Mouse (Mus musculus) C2C12 (cell line): ENCODE results near the gene Pelp1. TPM values are rescaled to one million over a fixed set of nuclear protein-coding genes. Genes with fewer than 3 reads are reported as not detected.

Source experiments
- H3K27me3 ChIP-seq: one replicate; pipeline ENCODE4 v1.6.1; 2011; ENCODE audit not compliant: control insufficient read depth, insufficient read depth, insufficient read length
- H3K36me3 ChIP-seq: one replicate; pipeline ENCODE4 v1.6.1; 2011; ENCODE audit not compliant: control insufficient read depth, insufficient read depth
- H3K4me3 ChIP-seq: one replicate; pipeline ENCODE4 v1.5.1; 2011; ENCODE audit warnings: mild to moderate bottlenecking, control low read depth; ENCODE audit not compliant: poor library complexity, insufficient read depth, severe bottlenecking
- H3K79me2 ChIP-seq: one replicate; pipeline ENCODE4 v1.6.1; 2011; ENCODE audit not compliant: control insufficient read depth, insufficient read depth
- H3K79me3 ChIP-seq: one replicate; pipeline ENCODE4 v1.6.1; 2011; ENCODE audit warnings: low read depth, control low read depth
- H3ac ChIP-seq: one replicate; pipeline ENCODE3; 2011; ENCODE audit warnings: low read depth; ENCODE audit not compliant: control insufficient read depth, insufficient read length
- CEBPB ChIP-seq: IDR thresholded peaks from one replicate; pipeline ENCODE4 v1.6.1; 2011; ENCODE audit warnings: low read depth, mild to moderate bottlenecking, control low read depth, moderate library complexity
- CTCF ChIP-seq: IDR thresholded peaks from one replicate; pipeline ENCODE4 v1.5.1; 2011; ENCODE audit not compliant: control insufficient read depth, insufficient read depth, insufficient read length
- FOSL1 ChIP-seq: IDR thresholded peaks from one replicate; pipeline ENCODE4 v1.8.0; 2011; ENCODE audit warnings: mild to moderate bottlenecking, low read length; ENCODE audit not compliant: poor library complexity, insufficient read depth, severe bottlenecking
- MAX ChIP-seq: IDR thresholded peaks from one replicate; pipeline ENCODE4 v1.6.1; 2011; ENCODE audit warnings: mild to moderate bottlenecking, control low read depth
- MYOD1 ChIP-seq: IDR thresholded peaks from one replicate; pipeline ENCODE4 v1.6.1; 2011; ENCODE audit warnings: low read depth; ENCODE audit not compliant: control insufficient read depth, insufficient read length
- MYOG ChIP-seq: IDR thresholded peaks from one replicate; pipeline ENCODE4 v1.6.1; 2011; ENCODE audit not compliant: control insufficient read depth, insufficient read length; ENCODE audit errors: extremely low read depth
- USF1 ChIP-seq: IDR thresholded peaks from one replicate; pipeline ENCODE4 v1.6.1; 2011; ENCODE audit warnings: low read depth, mild to moderate bottlenecking, control low read depth, moderate library complexity
- polyA plus RNA-seq: library from polyadenylated mRNA; unstranded; fragments of >200 nt; fragmentation: generic; extraction: Trizol; gene quantifications from one replicate; pipeline ENCODE4 v1.2.1, GENCODE M21; 2012; ENCODE audit warnings: missing spikeins

Pelp1 gene
- polyA plus RNA-seq, 1 experiment: 40.6 TPM

DNA sequence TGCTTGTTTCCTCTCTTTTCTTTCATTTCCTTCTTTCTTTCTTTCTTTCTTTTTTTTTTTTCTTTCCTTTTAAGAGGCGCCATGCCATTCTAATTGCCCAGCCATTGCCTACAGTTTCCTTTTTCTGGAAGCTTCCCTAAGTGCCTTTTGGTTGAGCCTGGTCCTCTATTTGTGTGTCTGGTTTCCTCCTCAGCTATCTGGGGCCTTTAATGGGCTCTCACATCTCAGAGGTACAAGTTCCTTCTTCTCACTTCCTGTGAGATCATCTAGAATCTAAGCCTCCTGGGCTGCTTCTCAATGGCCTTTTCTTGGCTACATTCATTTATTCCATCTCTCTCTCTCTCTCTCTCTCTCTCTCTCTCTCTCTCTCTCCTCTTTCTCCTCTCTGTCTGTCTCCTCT is 37.5 kb upstream of the Pelp1 start:
- no peak overlapping the region for H3K4me3 ChIP-seq
- H3K79me2 ChIP-seq: peaks cover 2% of the 10 kb centered on the region
- H3K27me3 ChIP-seq: no peaks in the 10 kb centered on the region
- H3K79me3 ChIP-seq: no peaks in the 10 kb centered on the region
- H3K36me3 ChIP-seq: no peaks in the 10 kb centered on the region
- TF ChIP-seq MAX: no peak
- no peak for TF ChIP-seq FOSL1
- TF ChIP-seq CTCF: no peak
- no peak for TF ChIP-seq MYOD1
- TF ChIP-seq MYOG: no peak
- TF ChIP-seq CEBPB: no peak
- no peak for TF ChIP-seq USF1
- no peak overlapping the region for H3ac ChIP-seq

DNA sequence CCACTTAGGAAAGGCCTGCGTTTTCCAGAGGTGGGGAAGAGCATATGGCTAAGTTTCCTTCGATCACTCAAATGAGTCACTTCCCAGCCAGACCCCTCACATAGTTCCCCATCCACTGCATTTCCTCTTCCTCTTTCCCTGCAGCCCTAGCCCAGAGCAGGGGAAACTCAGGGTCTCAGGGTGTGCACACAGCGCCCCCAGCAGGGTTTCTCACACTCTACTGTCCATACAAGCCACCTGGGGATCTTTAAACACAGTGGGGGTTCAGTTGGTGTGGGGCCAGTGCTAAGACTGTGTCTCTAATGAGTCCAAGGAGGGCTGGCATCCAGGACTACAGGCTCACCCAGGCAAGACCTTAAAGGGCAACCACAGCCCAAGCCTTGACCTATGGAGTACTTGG is 36.9 kb upstream of the Pelp1 start:
- Histone ChIP-seq H3K36me3 (no peaks in the 10 kb centered on the region), H3K4me3 (no peak overlapping the region), H3K79me2 (no peaks in the 10 kb centered on the region), H3ac (no peak overlapping the region), H3K79me3 (no peaks in the 10 kb centered on the region), H3K27me3 (no peaks in the 10 kb centered on the region)
- TF ChIP-seq CTCF (no peak), MAX (no peak), CEBPB (no peak), MYOG (no peak), FOSL1 (no peak), USF1 (no peak), MYOD1 (no peak)

DNA sequence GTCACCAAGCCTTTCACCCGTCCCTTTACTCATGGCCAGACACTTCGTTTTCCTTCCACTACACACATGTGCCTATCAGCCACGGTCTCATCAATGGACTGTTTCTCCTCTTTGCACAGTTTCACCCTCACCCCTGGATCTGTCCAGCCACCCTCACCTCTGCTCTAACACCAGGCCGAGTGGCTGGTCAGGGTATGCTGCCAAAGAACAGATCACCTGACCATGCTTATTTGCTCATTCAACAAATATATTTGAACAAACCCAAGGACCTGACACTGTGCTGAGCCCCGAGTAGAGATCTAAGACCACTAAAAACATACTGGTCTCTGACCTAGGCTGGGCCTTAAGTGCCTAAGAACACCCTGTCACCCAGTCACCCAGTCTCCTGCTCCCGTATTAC is 34.8 kb upstream of the Pelp1 start:
- no peak overlapping the region for H3ac ChIP-seq
- no peaks in the 10 kb centered on the region for H3K79me3 ChIP-seq
- no peaks in the 10 kb centered on the region for H3K27me3 ChIP-seq
- H3K79me2 ChIP-seq: no peaks in the 10 kb centered on the region
- TF ChIP-seq MAX (no peak), MYOD1 (no peak), FOSL1 (no peak), USF1 (no peak), MYOG (no peak), CEBPB (no peak), CTCF (no peak)
- peaks cover 14% of the 10 kb centered on the region for H3K36me3 ChIP-seq
- H3K4me3 ChIP-seq: no peak overlapping the region

DNA sequence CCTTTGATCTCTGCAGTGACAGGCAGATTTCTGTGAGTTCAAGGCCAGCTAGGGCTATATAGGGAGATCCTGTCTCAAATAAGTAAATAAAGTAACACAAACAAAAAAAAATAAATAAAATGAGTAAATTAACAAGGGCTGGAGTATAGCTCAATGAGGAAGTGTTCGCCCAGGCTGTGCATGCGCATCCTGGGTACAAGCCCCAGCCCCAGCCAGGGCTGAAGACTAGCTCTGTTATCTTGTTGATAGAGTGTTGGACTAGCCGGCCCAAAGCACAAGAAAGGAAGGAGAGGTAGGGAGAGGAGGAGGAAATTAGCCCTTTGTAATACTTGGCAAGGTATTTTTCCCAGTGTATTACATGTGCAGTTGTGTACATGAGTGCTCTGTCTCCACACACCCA is 34.1 kb upstream of the Pelp1 start:
- Histone ChIP-seq H3K36me3 (peaks cover 20% of the 10 kb centered on the region), H3K27me3 (no peaks in the 10 kb centered on the region), H3K79me3 (no peaks in the 10 kb centered on the region), H3K79me2 (no peaks in the 10 kb centered on the region), H3K4me3 (no peak overlapping the region), H3ac (no peak overlapping the region)
- no peak for TF ChIP-seq MYOD1
- no peak for TF ChIP-seq MYOG
- TF ChIP-seq CTCF: no peak
- TF ChIP-seq FOSL1: no peak
- no peak for TF ChIP-seq USF1
- no peak for TF ChIP-seq CEBPB

DNA sequence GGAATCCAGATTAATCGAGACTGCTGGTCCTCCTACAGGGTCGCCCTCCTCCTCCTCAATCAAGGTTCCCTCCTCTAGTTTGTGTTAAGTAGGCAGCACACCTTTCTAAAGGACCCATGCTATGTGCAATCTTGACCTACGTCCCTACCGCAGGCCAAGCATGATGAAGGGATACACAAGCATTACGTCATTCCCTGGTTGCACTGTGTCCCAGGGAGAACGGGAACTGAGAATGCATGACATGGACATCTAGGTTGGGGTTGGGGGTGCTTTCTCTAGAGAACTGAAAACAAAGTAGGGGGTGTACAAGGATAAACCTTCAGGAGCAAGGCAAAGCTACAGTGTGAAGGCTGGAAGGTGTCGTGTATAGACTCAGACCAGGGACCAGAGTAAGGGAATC is 32.1 kb upstream of the Pelp1 start:
- TF ChIP-seq CTCF (no peak), MAX (no peak), CEBPB (no peak), USF1 (no peak), MYOG (no peak), MYOD1 (no peak), FOSL1 (no peak)
- Histone ChIP-seq H3K79me2 (no peaks in the 10 kb centered on the region), H3K79me3 (no peaks in the 10 kb centered on the region), H3K4me3 (no peak overlapping the region), H3ac (no peak overlapping the region), H3K27me3 (no peaks in the 10 kb centered on the region), H3K36me3 (peaks cover 31% of the 10 kb centered on the region)

DNA sequence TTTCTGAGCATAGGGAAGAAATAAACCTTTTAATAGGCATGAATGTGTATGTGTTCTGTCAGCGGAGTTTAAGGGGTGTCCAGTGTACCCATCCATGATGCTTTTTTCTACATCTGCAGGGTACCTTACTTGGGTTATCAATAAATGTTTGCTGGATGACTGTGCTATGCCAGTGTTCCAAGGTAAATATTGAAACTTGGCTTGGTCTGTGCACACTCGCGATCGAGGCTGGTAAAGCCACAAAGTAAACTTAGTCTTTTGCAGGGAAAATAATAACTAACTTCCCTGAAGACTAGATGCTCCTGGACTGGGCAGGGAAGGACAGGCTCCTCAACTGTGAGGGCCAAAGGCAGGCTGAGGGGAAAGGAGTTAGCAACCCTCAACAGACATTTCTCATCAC is 30.8 kb upstream of the Pelp1 start:
- H3K79me2 ChIP-seq: no peaks in the 10 kb centered on the region
- TF ChIP-seq USF1 (no peak), MYOD1 (no peak), CEBPB (no peak), FOSL1 (no peak), MYOG (no peak), CTCF (no peak), MAX (no peak)
- no peak overlapping the region for H3K4me3 ChIP-seq
- peaks cover 43% of the 10 kb centered on the region for H3K36me3 ChIP-seq
- no peaks in the 10 kb centered on the region for H3K27me3 ChIP-seq
- H3K79me3 ChIP-seq: no peaks in the 10 kb centered on the region
- no peak overlapping the region for H3ac ChIP-seq
